Mouse (Mus musculus) thymus, postnatal 14 days (tissue): ENCODE measurements at regions not wholly inside any gene's neighbourhood (a gene's known extent, or its start where the extent isn't known, plus 50 kb on each side); places are given as distances from the start of the nearest gene placed in this dataset.
A peak's percentile ranks its signal among the peaks of the same experiment; 100 is the strongest.

Experiments used
- DNase-seq: peaks from one replicate; pipeline ENCODE4 v3.0.0; 2021

- peak; percentile 87 for DNase-seq
These were observed 77.5 kb downstream of the Nufip1 start for GRCm38 (mm10) chr14:76188105-76188645.

GRCm38 (mm10) chr14:76195324-76195723, 84.6 kb downstream of the Nufip1 start:
- no peak for DNase-seq

GRCm38 (mm10) chr14:76197357-76197756, 86.7 kb downstream of the Nufip1 start:
- DNase-seq = no peak

- no peak for DNase-seq
These were observed 87.7 kb downstream of the Nufip1 start for GRCm38 (mm10) chr14:76198406-76198805.

- no peak for DNase-seq
These were observed 91.9 kb downstream of the Nufip1 start for GRCm38 (mm10) chr14:76202595-76202994.

GRCm38 (mm10) chr14:76203135-76203534, 92.4 kb downstream of the Nufip1 start:
- DNase-seq = no peak

GRCm38 (mm10) chr14:76216446-76217177, 105.9 kb downstream of the Nufip1 start:
- no peak for DNase-seq

GRCm38 (mm10) chr14:76217178-76217500, 106.4 kb downstream of the Nufip1 start:
- peak; percentile 78 for DNase-seq

GRCm38 (mm10) chr14:76217571-76218256, 107.0 kb downstream of the Nufip1 start:
- DNase-seq = peak; percentile 20

- no peak for DNase-seq
These were observed 110.3 kb downstream of the Nufip1 start for GRCm38 (mm10) chr14:76220952-76221351.

- no peak for DNase-seq
These were observed 111.1 kb downstream of the Nufip1 start for GRCm38 (mm10) chr14:76221617-76222319.

- no peak for DNase-seq
These were observed 111.6 kb downstream of the Nufip1 start for GRCm38 (mm10) chr14:76222320-76222626.

GRCm38 (mm10) chr14:76223036-76223650, 112.5 kb downstream of the Nufip1 start:
- DNase-seq = no peak

- no peak for DNase-seq
These were observed 113.2 kb downstream of the Nufip1 start for GRCm38 (mm10) chr14:76223903-76224302.

- no peak for DNase-seq
These were observed 114.8 kb downstream of the Nufip1 start for GRCm38 (mm10) chr14:76225532-76225931.

- DNase-seq = no peak
These were observed 116.1 kb downstream of the Nufip1 start for GRCm38 (mm10) chr14:76226621-76227297.

GRCm38 (mm10) chr14:76228968-76229555, 118.4 kb downstream of the Nufip1 start:
- no peak for DNase-seq

- DNase-seq = no peak
These were observed 129.3 kb downstream of the Nufip1 start for GRCm38 (mm10) chr14:76239856-76240493.

GRCm38 (mm10) chr14:76243581-76244337, 133.1 kb downstream of the Nufip1 start:
- DNase-seq = no peak

- no peak for DNase-seq
These were observed 133.8 kb downstream of the Nufip1 start for GRCm38 (mm10) chr14:76244338-76245062.

GRCm38 (mm10) chr14:76245063-76245396, 134.3 kb downstream of the Nufip1 start:
- DNase-seq = no peak
